Mouse (Mus musculus): ENCODE measurements around the gene Evi5.

GRCm38 (mm10) chr5:107889994-107890888 lies 15.3 kb upstream of the Evi5 start:
- TF ChIP-seq POLR2A (IDR thresholded peaks at IDR 0.05; ENCODE audit: borderline replicate concordance, extremely low read depth, insufficient read depth, insufficient read length, poor library complexity, severe bottlenecking) (no peak), CTCF (IDR thresholded peaks at IDR 0.05; ENCODE audit: borderline replicate concordance, extremely low read depth, insufficient read depth, insufficient read length) (no peak)
